In genomic region chr6:91796064-91796463, GRCm38 (mm10) we compare ENCODE assay signal across 11 mouse cellular contexts. TPM values are rescaled to one million over a fixed set of nuclear protein-coding genes. Genes with fewer than 3 reads are reported as not detected.
DNase-seq lines count a peak whose midpoint lies in the region; ATAC-seq and TF ChIP-seq lines count a peak whose summit lies in the region.
"Had no signal": no experiment of that assay in that cellular context is flagged by ENCODE, and none has a peak within 500 bp of the region (broad histone marks: within the 10 kb centered on the region; RNA-seq: fewer than 3 reads in every experiment).

No protein-coding gene starts in this region.

- no peak overlapping the region for H3K27ac ChIP-seq in kidney, postnatal 0 days
- H3K27ac ChIP-seq in stomach, embryonic 16.5 days (ENCODE audit: low read length), result no peak overlapping the region

- 37% methylated on average over 9 of the region's 9 CpGs for WGBS in kidney, postnatal 0 days
- 48% methylated on average over 9 of the region's 9 CpGs for WGBS in stomach, embryonic 16.5 days

- H3K27me3 ChIP-seq in kidney, postnatal 0 days (ENCODE audit: insufficient read depth, low read length), result no peaks in the 10 kb centered on the region
- no peaks in the 10 kb centered on the region for H3K27me3 ChIP-seq in stomach, embryonic 16.5 days (ENCODE audit: control insufficient read depth, insufficient read depth, low read length)

- TF ChIP-seq CTCF in kidney, postnatal 0 days (IDR thresholded peaks at IDR 0.05; ENCODE audit: low read depth), result no peak

- ATAC-seq in kidney, postnatal 0 days (replicated peaks; ENCODE audit: low FRiP score, low read depth), result peak; percentile 73
- peak; percentile 64; the same call in 1 of the 2 replicates for ATAC-seq in stomach, embryonic 16.5 days (ENCODE audit: insufficient read depth, low FRiP score)

- intact Hi-C loops in left cerebral cortex, postnatal 25 days (cut with DNase I), result no loop called here
- intact Hi-C loops in left cerebral cortex, postnatal 10 days (cut with DNase I), result no loop called here
- intact Hi-C loops in heart, postnatal 10 days (cut with DNase I), result no loop called here

- no peak overlapping the region for H3K4me3 ChIP-seq in kidney, postnatal 0 days (replicated peaks; ENCODE audit: low read depth, low read length)
- H3K4me3 ChIP-seq in stomach, embryonic 16.5 days (replicated peaks; ENCODE audit: low read length), result no peak overlapping the region
- H3K4me3 ChIP-seq: erythroblast, embryonic 14.5 days had no signal

- peak; percentile 33 to 82 for DNase-seq in left cerebral cortex, postnatal 25 days (ENCODE audit: low spot score in 2 of 2)
- no peak for DNase-seq in left cerebral cortex, postnatal 10 days (ENCODE audit: extremely low spot score in 1 of 2, low spot score in 2 of 2)
- DNase-seq in heart, postnatal 10 days, result peak; percentile 58 to 59
- DNase-seq in kidney, postnatal 0 days (ENCODE audit: low spot score), result no peak
- DNase-seq in cerebellum, adult 9-11 months, result no peak
- no peak for DNase-seq in spleen, adult 18-20 months
- DNase-seq: cerebellum, adult 11 months; thymus, postnatal 36 days had no signal

- H3K36me3 ChIP-seq in kidney, postnatal 0 days (ENCODE audit: insufficient read depth, low read length), result no peaks in the 10 kb centered on the region
- no peaks in the 10 kb centered on the region for H3K36me3 ChIP-seq in stomach, embryonic 16.5 days (ENCODE audit: control insufficient read depth, insufficient read depth, low read length)

- no peaks in the 10 kb centered on the region for H3K9me3 ChIP-seq in kidney, postnatal 0 days (replicated peaks; ENCODE audit: low read length)
- no peaks in the 10 kb centered on the region for H3K9me3 ChIP-seq in stomach, embryonic 16.5 days (replicated peaks; ENCODE audit: control insufficient read depth, low read length)

- H3K4me2 ChIP-seq in kidney, postnatal 0 days (ENCODE audit: low read length), result 0 out of 2 replicates have a peak overlapping the region, but pooled peaks have one; percentile 23
- H3K4me2 ChIP-seq in stomach, embryonic 16.5 days (ENCODE audit: low read depth, low read length), result no peak overlapping the region
- H3K4me2 ChIP-seq: liver, embryonic 11.5 days had no signal

- no peak overlapping the region for H3K9ac ChIP-seq in kidney, postnatal 0 days (ENCODE audit: low read depth, low read length)
- no peak overlapping the region for H3K9ac ChIP-seq in stomach, embryonic 16.5 days (ENCODE audit: low read length)

- no peaks in the 10 kb centered on the region for H3K4me1 ChIP-seq in kidney, postnatal 0 days (replicated peaks; ENCODE audit: insufficient read depth, low read length)
- no peaks in the 10 kb centered on the region for H3K4me1 ChIP-seq in stomach, embryonic 16.5 days (ENCODE audit: control insufficient read depth, insufficient read depth, low read length)

RNA-seq across cellular contexts. Expression of gene Grip2, which starts 31.0 kb away (rescaled TPM):
- total RNA-seq in left cerebral cortex, postnatal 25 days (2021), result 10 to 100 TPM; 15.9 to 17.3 TPM
- 10 to 100 TPM; 19.2 to 19.7 TPM for total RNA-seq in left cerebral cortex, postnatal 10 days (2021)
- total RNA-seq in heart, postnatal 10 days (2021), result 10 to 100 TPM; 10.2 to 21.4 TPM
- 0.68 and 0.72 TPM in 2 replicates for polyA plus RNA-seq in kidney, postnatal 0 days (2015; fragmentation: Nextera tagmentation; extraction: Ambion mirVana)
- 0.35 and 1.0 TPM in 2 replicates for polyA plus RNA-seq in stomach, embryonic 16.5 days (2015; fragmentation: Nextera tagmentation; extraction: Ambion mirVana)
- polyA plus RNA-seq: erythroblast, embryonic 14.5 days had no signal

Comparison
In these comparisons a context has a peak if more than half of its experiments do, and no peak if none do; other contexts are left out.
1. DNase-seq: peak in left cerebral cortex, postnatal 25 days (2 of 2) and heart, postnatal 10 days (2 of 2); none in left cerebral cortex, postnatal 10 days (0 of 2), kidney, postnatal 0 days (single experiment), cerebellum, adult 9-11 months (single experiment) and spleen, adult 18-20 months (0 of 2).